Mouse (Mus musculus) cortical plate, adult 2 months (tissue): ENCODE measurements around the gene Cant1. TPM values are rescaled to one million over a fixed set of nuclear protein-coding genes. Genes with fewer than 3 reads are reported as not detected.

Source experiments
- H3K27ac ChIP-seq: fragments of 200-500 bp; 2 replicates; pipeline ENCODE4 v1.5.1; 2012; ENCODE audit warnings: low read length, control low read depth, inconsistent platforms; ENCODE audit not compliant: insufficient read depth
- H3K4me1 ChIP-seq: fragments of 200-500 bp; 2 replicates; pipeline ENCODE4 v1.6.1; 2011; ENCODE audit warnings: low read length; ENCODE audit not compliant: control insufficient read depth, insufficient read depth
- H3K4me3 ChIP-seq: fragments of 200-500 bp; 2 replicates; pipeline ENCODE4 v1.5.1; 2011; ENCODE audit warnings: mild to moderate bottlenecking, low read length, control low read depth; ENCODE audit not compliant: insufficient read depth
- CTCF ChIP-seq: fragments of 200-500 bp; IDR thresholded peaks from 2 replicates; pipeline ENCODE4 v1.5.1; 2011; ENCODE audit warnings: mild to moderate bottlenecking, control low read depth, low read length; ENCODE audit not compliant: insufficient read depth; ENCODE audit errors: extremely low read depth
- POLR2A ChIP-seq: fragments of 200-500 bp; IDR thresholded peaks from 2 replicates; pipeline ENCODE4 v1.6.1; 2011; ENCODE audit warnings: mild to moderate bottlenecking, low read length, control low read depth; ENCODE audit not compliant: insufficient read depth; ENCODE audit errors: extremely low read depth
- polyA plus RNA-seq: library from polyadenylated mRNA; depleted of rRNA; stranded (reverse); fragments of >200 nt; gene quantifications from 2 replicates; pipeline ENCODE4 v1.2.3, GENCODE M21; 2012

Cant1 gene
- polyA plus RNA-seq, 1 experiment: 39.0 TPM

DNA sequence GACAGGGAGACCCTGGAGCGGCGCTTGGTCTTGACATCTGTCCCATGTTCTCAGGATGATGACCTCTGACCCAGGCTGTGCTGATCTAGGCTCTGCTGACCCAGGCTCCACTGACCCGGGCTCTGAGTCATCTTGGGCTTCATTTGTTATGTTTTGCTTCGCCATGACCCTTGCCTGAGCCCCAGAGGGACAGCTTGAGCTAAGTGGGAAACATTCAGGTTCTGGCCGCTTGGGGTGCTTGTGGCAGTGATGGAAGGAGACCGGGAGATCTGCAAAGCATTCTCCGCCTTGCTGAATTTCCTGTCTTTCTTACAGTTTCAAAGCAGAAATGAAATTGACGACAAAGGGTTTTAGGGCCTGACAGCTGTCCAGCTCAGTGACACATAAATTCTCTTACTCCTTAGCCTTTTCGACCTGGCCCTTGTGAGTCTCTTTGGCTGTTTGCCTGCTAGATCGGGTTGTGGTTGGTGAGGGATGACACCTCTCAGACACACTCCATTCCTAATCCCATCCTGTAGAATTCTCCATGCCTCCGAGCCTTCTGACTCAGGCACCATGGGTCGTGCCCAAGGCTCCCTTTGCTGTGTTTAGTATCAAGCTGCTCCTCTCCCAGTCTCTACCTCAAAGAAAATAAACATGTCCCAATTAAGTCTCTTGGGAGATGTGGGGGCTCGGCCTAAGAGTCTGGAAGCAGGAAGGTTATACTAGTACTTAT lies 5.9 kb upstream of the Cant1 start:
- H3K4me1 ChIP-seq: no peaks in the 10 kb centered on the region; the same call in 1 of the 2 replicates
- no peak for TF ChIP-seq CTCF
- no peak for TF ChIP-seq POLR2A

DNA sequence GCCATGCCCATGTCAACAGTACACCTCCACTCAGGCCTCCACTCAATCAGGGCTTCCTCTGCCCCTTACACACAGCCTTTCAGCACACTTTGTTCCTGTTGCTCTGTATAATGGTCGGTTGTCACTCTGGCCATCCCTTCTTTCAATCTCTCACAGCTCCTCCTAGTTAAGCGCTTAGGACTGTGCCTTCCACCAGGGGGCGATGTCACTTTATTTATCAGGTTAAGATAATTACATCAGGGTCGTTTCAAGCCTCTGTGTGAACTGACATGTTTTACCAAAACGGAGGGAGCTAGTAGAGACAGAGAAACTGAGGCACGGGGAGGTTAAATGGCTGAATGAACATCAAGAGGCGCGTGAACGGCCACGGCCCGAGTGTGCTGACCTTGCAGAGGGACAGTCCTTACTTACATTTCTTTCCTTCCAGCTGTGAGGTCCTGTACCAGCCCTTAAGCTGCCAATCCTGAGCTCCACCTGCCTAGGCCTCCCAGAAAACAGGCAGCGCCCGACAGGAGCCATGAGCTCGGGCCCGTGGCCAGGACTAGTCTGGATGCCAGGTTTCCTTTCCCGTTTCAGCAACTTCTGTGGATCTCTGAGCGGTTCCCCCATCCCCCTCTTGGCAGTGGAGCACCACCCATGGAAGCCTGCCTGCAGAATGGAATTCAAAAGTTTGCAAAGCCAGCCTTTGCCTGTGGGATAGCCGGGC lies 4.5 kb upstream of the Cant1 start:
- H3K4me3 ChIP-seq: no peak overlapping the region
- H3K4me1 ChIP-seq: no peaks in the 10 kb centered on the region; the same call in 1 of the 2 replicates
- peak; percentile 72 for TF ChIP-seq CTCF
- no peak for TF ChIP-seq POLR2A
- H3K27ac ChIP-seq: no peak overlapping the region

More for the DNA sequence above, 5.9 kb upstream of the Cant1 start:
- no peak overlapping the region for H3K4me3 ChIP-seq
- H3K27ac ChIP-seq: no peak overlapping the region

DNA sequence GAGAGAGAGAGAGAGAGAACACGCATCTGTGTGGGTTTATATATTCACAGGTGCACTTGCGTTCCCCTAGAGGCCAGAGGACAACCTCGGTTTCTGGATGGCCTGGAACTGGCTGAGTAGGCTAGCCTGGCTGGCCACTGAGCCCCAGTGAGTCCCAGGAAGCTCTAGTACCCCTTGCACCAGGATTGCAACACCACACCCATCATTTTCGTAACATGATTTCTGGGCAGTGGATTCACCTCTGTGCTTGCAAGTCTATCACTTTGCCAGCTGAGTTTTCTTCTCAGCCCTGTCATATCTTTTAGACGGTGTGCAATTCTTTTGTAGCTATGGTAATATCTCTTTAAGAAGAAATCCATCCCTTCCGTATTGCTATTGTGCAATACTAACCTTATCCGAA lies 1.4 kb upstream of the Cant1 start:
- no peak overlapping the region for H3K27ac ChIP-seq
- TF ChIP-seq CTCF: no peak
- no peak overlapping the region for H3K4me3 ChIP-seq
- peaks cover 2% of the 10 kb centered on the region; the same call in 1 of the 2 replicates for H3K4me1 ChIP-seq

DNA sequence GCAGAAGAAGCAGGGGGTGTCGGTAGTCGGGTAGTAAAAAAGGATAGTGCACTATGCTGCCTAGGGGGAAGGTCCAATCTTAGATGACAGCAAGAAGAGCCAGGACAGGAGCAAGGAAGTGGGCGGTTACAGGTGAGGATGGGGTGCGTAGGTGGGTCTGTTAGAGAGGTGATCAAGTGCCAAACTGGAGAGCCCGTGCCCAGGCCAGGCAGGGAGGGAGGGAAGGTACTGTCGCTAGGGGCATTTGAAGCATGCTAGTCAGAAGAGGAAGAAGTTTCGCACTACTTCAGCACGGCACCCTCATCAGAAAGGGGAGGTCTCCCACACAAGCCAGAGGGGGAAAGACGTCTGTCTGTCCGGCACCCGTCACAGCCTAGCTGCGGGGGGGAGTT lies 448 bp downstream of the Cant1 start:
- peaks cover 2% of the 10 kb centered on the region; the same call in 1 of the 2 replicates for H3K4me1 ChIP-seq
- H3K4me3 ChIP-seq: peak overlapping the region; percentile 93
- peak overlapping the region; percentile 79 for H3K27ac ChIP-seq
- TF ChIP-seq POLR2A: no peak
- no peak for TF ChIP-seq CTCF

DNA sequence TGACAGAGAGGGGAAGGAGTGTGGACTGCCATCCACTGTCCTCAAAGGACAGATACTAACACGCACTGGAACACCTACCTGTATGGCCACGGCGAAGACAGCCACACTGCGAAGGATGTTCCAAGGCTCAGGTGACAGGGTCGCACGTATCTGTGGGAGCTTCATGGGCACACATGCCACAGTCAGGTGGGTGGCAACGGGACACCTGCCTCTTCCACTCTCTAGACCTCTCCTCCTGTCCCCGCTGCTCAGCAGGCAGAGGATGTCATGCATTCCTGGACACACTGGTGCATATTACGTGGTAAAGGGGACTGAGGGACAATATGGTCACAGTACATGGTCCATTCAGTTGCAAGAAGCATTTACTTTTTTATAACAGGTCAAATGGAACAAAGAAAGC lies 1.4 kb downstream of the Cant1 start:
- H3K4me1 ChIP-seq: peaks cover 2% of the 10 kb centered on the region; the same call in 1 of the 2 replicates
- no peak for TF ChIP-seq POLR2A
- no peak for TF ChIP-seq CTCF
- peak overlapping the region; percentile 93; the same call in 1 of the 2 replicates for H3K4me3 ChIP-seq
- H3K27ac ChIP-seq: no peak overlapping the region

DNA sequence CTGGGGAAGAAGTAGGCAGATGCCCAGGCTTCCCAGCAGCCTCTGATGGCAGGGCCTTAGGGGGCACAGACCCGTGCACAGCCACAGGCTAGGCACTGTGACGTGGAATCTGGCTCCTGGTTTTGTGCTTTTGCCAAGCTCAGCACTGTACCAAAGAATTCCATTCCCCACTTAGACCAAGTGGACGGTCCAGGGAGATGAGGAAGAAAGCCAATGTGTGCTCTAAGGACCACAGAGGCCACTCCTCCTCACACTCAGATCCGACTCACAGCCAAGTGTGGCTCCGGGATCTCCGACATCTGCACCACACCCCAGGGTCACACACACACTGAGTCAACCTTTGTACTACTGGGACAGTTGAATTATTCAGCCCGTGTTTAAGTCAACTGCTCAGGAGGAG lies 2.8 kb downstream of the Cant1 start:
- Histone ChIP-seq H3K27ac (no peak overlapping the region), H3K4me1 (peaks cover 2% of the 10 kb centered on the region; the same call in 1 of the 2 replicates), H3K4me3 (no peak overlapping the region)
- TF ChIP-seq CTCF: no peak
- no peak for TF ChIP-seq POLR2A

DNA sequence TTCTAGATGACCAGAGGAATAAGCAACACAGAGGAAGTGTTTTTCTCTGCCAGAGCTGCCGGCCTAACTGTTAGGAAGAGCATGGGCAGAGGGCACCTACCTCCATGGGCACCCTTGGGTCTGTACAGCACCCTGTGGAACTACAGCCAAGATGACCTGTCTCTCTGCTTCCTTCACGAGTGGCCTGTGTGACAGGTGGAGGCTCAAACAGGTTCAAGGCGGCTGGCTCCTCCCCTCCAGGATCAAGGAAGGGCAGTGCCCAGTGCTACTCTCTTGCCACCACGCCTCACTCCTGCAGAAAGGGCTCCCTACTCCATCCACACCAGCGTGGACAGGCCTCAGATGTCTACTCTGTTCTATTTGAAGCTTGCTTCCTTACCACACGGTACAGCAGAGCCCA lies 3.3 kb downstream of the Cant1 start:
- Histone ChIP-seq H3K4me3 (no peak overlapping the region), H3K27ac (no peak overlapping the region), H3K4me1 (peaks cover 2% of the 10 kb centered on the region; the same call in 1 of the 2 replicates)
- TF ChIP-seq CTCF: no peak
- TF ChIP-seq POLR2A: no peak

DNA sequence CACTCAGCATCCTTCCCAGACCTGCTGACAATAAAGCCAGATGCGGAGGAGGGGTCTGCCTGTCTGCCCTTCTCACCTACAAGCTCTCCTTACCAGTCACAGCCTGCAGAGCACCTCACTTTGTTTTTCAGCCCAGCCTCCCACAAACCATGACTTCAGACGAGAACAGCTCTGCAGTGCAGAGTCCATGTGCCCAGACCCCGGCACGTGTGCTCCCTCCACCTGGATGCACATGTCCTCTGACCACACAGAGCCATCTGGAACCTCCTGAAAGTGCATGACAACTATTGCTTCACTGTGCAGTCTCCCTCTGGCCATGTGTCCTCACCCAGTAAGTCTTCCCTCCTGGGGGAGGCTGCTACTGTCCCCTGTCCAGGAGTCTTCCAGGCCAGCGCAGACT lies 4.6 kb downstream of the Cant1 start:
- Histone ChIP-seq H3K4me1 (peaks cover 2% of the 10 kb centered on the region; the same call in 1 of the 2 replicates), H3K27ac (no peak overlapping the region), H3K4me3 (no peak overlapping the region)
- TF ChIP-seq CTCF: no peak
- TF ChIP-seq POLR2A: no peak

DNA sequence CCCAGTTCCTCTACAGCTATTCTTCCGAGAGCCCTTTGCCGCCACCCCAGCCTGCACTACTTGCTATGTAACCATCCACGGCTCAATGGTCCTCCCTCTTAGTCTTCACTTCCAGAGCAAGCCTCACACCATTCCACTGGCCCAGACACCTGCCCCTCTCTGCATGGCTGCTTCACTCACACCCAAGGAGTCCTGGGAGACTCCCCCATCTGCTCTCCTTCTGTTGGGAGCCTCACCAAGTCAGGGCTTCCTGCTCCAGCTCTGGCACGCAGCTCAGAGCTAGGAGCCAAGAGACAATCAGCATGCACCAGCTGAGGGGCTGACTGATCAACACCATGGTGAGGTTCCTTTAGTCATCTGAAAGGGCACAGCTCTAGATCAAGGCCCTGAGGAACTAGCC lies 5.8 kb downstream of the Cant1 start:
- H3K4me3 ChIP-seq: no peak overlapping the region
- peaks cover 2% of the 10 kb centered on the region; the same call in 1 of the 2 replicates for H3K4me1 ChIP-seq
- no peak overlapping the region for H3K27ac ChIP-seq
- TF ChIP-seq POLR2A: no peak
- no peak for TF ChIP-seq CTCF

DNA sequence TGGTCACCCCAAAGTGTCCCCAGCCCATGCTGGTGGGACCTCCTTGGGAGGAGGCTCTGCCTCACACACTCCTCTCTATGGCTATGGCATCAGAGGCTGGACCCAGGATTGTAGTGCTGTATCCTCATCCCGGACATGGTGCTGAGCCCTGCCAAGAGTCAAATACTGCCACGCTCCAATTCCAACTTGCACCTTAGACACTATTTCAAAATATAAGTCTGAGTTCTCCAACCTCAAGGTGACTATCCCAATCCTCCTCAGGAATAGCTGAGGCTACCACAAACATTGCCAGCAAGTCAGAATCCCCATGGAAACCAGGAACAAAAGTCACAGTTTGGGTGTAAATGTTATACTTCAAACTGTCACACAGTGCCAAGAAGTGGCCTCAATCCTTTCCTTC lies 6.3 kb downstream of the Cant1 start:
- no peak overlapping the region for H3K27ac ChIP-seq
- H3K4me1 ChIP-seq: no peaks in the 10 kb centered on the region
- no peak overlapping the region for H3K4me3 ChIP-seq
- TF ChIP-seq CTCF (no peak), POLR2A (no peak)
